Mouse (Mus musculus): ENCODE measurements around the gene Grip1. TPM values are rescaled to one million over a fixed set of nuclear protein-coding genes. Genes with fewer than 3 reads are reported as not detected.

Grip1 gene
- polyA plus RNA-seq, 1 experiment from 2014 or later: 7.9 TPM

- peaks cover 17% of the 10 kb centered on the region for H3K4me1 ChIP-seq (replicated peaks)
- peak; percentile 65 for DNase-seq (ENCODE audit: low spot score)
- H3K9me3 ChIP-seq: no peaks in the 10 kb centered on the region
- H3K36me3 ChIP-seq: no peaks in the 10 kb centered on the region
- no peaks in the 10 kb centered on the region for H3K27me3 ChIP-seq (ENCODE audit: insufficient read depth, poor library complexity, severe bottlenecking)
- 67% methylated on average over 29 of the region's 29 CpGs for WGBS
- no peak overlapping the region for H3K27ac ChIP-seq
- no peak overlapping the region for H3K4me3 ChIP-seq
These were observed 193.1 kb downstream of the Grip1 start for GRCm38 (mm10) chr10:119646500-119647439.

GRCm38 (mm10) chr10:119660677-119661353 lies 207.2 kb downstream of the Grip1 start:
- 68% methylated on average over 7 of the region's 7 CpGs for WGBS
- H3K36me3 ChIP-seq: 0 out of 2 replicates have a peak, but pooled peaks cover 3% of the 10 kb centered on the region
- H3K4me3 ChIP-seq: no peak overlapping the region
- no peak overlapping the region for H3K27ac ChIP-seq
- H3K9me3 ChIP-seq: peaks cover 11% of the 10 kb centered on the region
- peaks cover 12% of the 10 kb centered on the region for H3K4me1 ChIP-seq (replicated peaks)
- DNase-seq (ENCODE audit: low spot score): no peak
- H3K27me3 ChIP-seq (ENCODE audit: insufficient read depth, poor library complexity, severe bottlenecking): no peaks in the 10 kb centered on the region

DNA sequence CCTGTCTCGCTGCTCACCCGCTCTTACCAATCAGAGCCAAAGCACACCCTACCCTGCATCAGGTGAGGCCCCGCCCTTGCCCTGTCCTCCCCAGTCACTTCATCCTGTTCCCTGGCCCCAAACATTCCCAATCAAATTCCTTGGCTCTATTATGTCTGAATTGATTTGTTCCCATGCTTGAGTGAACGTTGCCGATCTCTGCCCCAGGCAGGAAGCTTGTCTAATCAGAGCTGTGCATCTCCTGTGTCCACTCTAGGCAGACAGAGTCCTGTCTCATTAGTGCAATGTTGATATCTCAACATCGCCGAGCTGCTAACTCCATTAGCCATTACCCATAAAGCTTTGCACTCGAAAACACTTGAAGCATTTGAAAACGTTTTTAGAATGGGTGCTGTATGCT lies 210.0 kb downstream of the Grip1 start:
- Histone ChIP-seq H3K9me3 (no peaks in the 10 kb centered on the region), H3K27me3 (ENCODE audit: insufficient read depth, poor library complexity, severe bottlenecking) (no peaks in the 10 kb centered on the region), H3K4me1 (replicated peaks) (peaks cover 16% of the 10 kb centered on the region), H3K36me3 (no peaks in the 10 kb centered on the region), H3K4me3 (no peak overlapping the region), H3K27ac (no peak overlapping the region)
- DNase-seq (ENCODE audit: low spot score): no peak
- WGBS: 79% methylated on average over 9 of the region's 9 CpGs

GRCm38 (mm10) chr10:119666386-119666785 lies 212.8 kb downstream of the Grip1 start:
- Histone ChIP-seq H3K9me3 (no peaks in the 10 kb centered on the region), H3K4me1 (replicated peaks) (peaks cover 21% of the 10 kb centered on the region), H3K27me3 (ENCODE audit: insufficient read depth, poor library complexity, severe bottlenecking) (no peaks in the 10 kb centered on the region), H3K36me3 (no peaks in the 10 kb centered on the region), H3K27ac (no peak overlapping the region), H3K4me3 (no peak overlapping the region)
- WGBS: 82% methylated on average over 11 of the region's 11 CpGs
- DNase-seq (ENCODE audit: low spot score): no peak

DNA sequence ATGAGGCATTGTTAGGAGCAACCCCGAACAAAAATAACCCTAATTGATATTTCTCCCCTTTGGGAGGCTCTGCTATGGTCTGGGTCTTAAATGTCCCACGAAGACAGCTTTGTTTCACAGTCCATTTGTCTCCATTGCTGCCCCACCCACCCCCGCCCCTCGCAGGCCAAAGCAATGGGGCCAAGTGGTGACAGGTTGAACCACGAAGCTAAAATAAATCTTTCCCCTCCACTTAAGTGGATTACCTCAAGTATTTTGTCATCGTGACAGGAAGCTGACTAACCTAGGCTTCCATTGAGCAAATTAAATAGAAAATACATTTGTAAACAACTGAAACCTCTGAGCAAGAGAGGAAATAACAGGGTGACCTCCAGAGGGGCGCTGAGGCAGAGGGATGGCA lies 216.8 kb downstream of the Grip1 start:
- Histone ChIP-seq H3K27ac (no peak overlapping the region), H3K9me3 (no peaks in the 10 kb centered on the region), H3K4me1 (replicated peaks) (peaks cover 26% of the 10 kb centered on the region), H3K27me3 (ENCODE audit: insufficient read depth, poor library complexity, severe bottlenecking) (no peaks in the 10 kb centered on the region), H3K36me3 (no peaks in the 10 kb centered on the region), H3K4me3 (no peak overlapping the region)
- DNase-seq (ENCODE audit: low spot score): no peak
- WGBS: 64% methylated on average over 7 of the region's 7 CpGs

GRCm38 (mm10) chr10:119684377-119684826 lies 230.8 kb downstream of the Grip1 start:
- Histone ChIP-seq H3K9me3 (no peaks in the 10 kb centered on the region), H3K27me3 (ENCODE audit: insufficient read depth, poor library complexity, severe bottlenecking) (no peaks in the 10 kb centered on the region), H3K4me1 (replicated peaks) (peaks cover 49% of the 10 kb centered on the region), H3K4me3 (no peak overlapping the region), H3K36me3 (no peaks in the 10 kb centered on the region), H3K27ac (peak overlapping the region; percentile 77)
- WGBS: 44% methylated on average over 3 of the region's 3 CpGs
- peak; percentile 21 for DNase-seq (ENCODE audit: low spot score)

DNA sequence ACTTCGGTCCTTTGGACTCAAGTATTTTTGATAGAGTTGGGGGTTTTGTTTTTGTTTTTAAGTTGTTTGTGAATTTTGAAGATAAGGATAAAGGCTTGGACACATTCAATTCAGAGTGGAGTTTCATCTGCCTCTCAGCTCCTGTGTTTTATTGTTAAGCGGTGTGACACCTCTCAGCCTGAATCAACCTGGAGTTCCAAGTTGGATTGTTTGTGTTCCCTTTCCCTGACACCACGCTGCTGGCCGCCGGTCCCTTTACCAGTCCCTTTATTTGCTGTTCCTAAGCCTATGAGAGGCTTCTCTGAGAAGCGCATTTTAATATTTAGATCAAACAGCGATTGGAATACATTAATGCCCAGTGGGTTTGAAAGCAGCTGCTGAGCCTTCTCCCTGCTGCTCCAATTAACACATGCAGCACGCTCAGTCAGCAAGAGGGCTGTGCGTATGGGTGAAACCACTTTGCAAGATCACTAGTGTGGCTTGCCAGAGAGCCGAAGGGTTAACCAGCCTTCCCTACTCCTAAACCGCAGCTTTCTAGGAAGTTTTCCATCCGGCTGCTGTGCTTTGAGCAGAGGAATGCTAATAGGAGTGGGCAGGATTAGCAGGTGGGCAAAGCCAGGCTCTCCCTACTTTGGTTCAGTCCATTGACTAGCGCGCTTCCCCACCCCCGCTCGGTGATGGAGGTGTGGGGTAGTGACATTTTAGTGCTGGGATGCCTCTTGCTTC lies 237.9 kb downstream of the Grip1 start:
- no peaks in the 10 kb centered on the region for H3K27me3 ChIP-seq (ENCODE audit: insufficient read depth, poor library complexity, severe bottlenecking)
- H3K36me3 ChIP-seq: no peaks in the 10 kb centered on the region
- peak; percentile 68 for DNase-seq (ENCODE audit: low spot score)
- H3K9me3 ChIP-seq: no peaks in the 10 kb centered on the region
- WGBS: 2% methylated on average over 16 of the region's 16 CpGs
- peak overlapping the region; percentile 89 for H3K27ac ChIP-seq
- peak overlapping the region; percentile 59 for H3K4me3 ChIP-seq
- peaks cover 59% of the 10 kb centered on the region for H3K4me1 ChIP-seq (replicated peaks)

GRCm38 (mm10) chr10:119692284-119692890 lies 238.8 kb downstream of the Grip1 start:
- Histone ChIP-seq H3K4me1 (replicated peaks) (peaks cover 50% of the 10 kb centered on the region), H3K36me3 (no peaks in the 10 kb centered on the region), H3K9me3 (no peaks in the 10 kb centered on the region), H3K4me3 (peak overlapping the region; percentile 59), H3K27me3 (ENCODE audit: insufficient read depth, poor library complexity, severe bottlenecking) (no peaks in the 10 kb centered on the region), H3K27ac (peak overlapping the region; percentile 89)
- DNase-seq (ENCODE audit: low spot score): peak; percentile 59
- 2% methylated on average over 26 of the region's 26 CpGs for WGBS

DNA sequence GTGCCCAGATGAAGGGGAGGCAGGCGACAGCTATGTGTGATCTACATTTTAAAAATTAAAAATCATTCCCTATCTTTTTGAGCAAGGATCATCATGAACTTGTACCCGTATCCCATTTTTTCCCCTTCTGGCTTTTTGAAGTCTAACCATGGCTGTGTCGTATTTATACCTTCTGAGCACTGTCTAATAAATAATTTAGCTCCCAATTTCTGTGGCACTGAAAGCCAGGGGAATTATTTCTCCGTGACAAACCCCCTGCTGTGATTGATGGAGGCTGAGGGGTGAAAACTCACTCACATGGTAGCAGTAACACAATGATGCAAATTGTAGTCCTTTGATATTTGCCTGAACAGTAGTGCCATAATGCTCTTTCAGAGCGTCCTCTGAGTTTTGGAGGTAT lies 239.8 kb downstream of the Grip1 start:
- Histone ChIP-seq H3K4me3 (peak overlapping the region; percentile 59), H3K36me3 (no peaks in the 10 kb centered on the region), H3K27me3 (ENCODE audit: insufficient read depth, poor library complexity, severe bottlenecking) (no peaks in the 10 kb centered on the region), H3K4me1 (replicated peaks) (peaks cover 40% of the 10 kb centered on the region), H3K9me3 (no peaks in the 10 kb centered on the region), H3K27ac (0 out of 2 replicates have a peak overlapping the region, but pooled peaks have one; percentile 89)
- no peak for DNase-seq (ENCODE audit: low spot score)
- 50% methylated on average over 5 of the region's 5 CpGs for WGBS

GRCm38 (mm10) chr10:119697257-119697798 lies 243.7 kb downstream of the Grip1 start:
- Histone ChIP-seq H3K36me3 (0 out of 2 replicates have a peak, but pooled peaks cover 4% of the 10 kb centered on the region), H3K27me3 (ENCODE audit: insufficient read depth, poor library complexity, severe bottlenecking) (no peaks in the 10 kb centered on the region), H3K4me1 (replicated peaks) (peaks cover 16% of the 10 kb centered on the region; the same call in 1 of the 2 replicates), H3K27ac (no peak overlapping the region), H3K4me3 (no peak overlapping the region), H3K9me3 (no peaks in the 10 kb centered on the region)
- DNase-seq (ENCODE audit: low spot score): no peak
- WGBS: 76% methylated on average over 9 of the region's 9 CpGs

DNA sequence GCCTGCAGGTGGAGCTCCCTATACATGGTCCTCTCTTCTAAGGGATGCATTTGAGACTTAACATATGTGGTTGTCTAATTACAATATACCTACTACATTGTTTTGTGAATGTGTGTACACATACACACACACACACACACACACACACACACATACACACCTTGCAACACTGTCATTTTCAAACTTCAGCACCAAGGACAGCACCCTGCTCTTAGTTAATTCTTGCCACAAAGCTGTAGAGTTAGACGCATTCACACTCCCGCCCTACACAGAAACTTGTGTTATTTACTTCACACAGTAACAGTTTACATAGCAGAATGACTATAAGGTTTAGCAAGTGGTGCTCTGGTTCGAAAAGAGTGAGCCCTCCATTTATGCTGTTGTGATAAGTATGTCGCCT lies 251.7 kb downstream of the Grip1 start:
- 68% methylated on average over 4 of the region's 4 CpGs for WGBS

DNA sequence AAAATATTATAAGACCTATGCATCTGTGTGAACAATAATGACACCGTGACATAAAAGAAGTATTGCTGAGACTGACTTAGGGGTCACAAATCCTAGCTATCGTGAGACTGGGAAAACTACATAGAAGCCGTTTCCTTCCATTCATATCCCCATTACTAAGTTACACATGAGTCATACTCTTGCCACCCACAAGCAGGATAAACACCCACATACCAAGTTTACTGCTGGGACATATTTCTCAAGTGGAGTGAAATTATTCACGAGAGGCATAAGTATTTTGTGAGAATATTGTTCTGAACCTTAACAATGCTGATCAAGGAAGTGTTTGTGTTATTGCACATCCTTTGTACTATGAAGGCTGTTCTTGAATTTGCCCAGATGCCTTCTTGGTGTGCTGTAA lies 252.7 kb downstream of the Grip1 start:
- Histone ChIP-seq H3K4me3 (no peak overlapping the region), H3K4me1 (replicated peaks) (no peaks in the 10 kb centered on the region), H3K27me3 (ENCODE audit: insufficient read depth, poor library complexity, severe bottlenecking) (no peaks in the 10 kb centered on the region), H3K36me3 (0 out of 2 replicates have a peak, but pooled peaks cover 4% of the 10 kb centered on the region), H3K9me3 (no peaks in the 10 kb centered on the region), H3K27ac (no peak overlapping the region)
- WGBS: 92% methylated on average over 4 of the region's 4 CpGs
- DNase-seq (ENCODE audit: low spot score): no peak

More for the DNA sequence above, 251.7 kb downstream of the Grip1 start:
- Histone ChIP-seq H3K36me3 (0 out of 2 replicates have a peak, but pooled peaks cover 4% of the 10 kb centered on the region), H3K27ac (no peak overlapping the region), H3K4me3 (no peak overlapping the region), H3K4me1 (replicated peaks) (no peaks in the 10 kb centered on the region), H3K27me3 (ENCODE audit: insufficient read depth, poor library complexity, severe bottlenecking) (no peaks in the 10 kb centered on the region), H3K9me3 (no peaks in the 10 kb centered on the region)
- DNase-seq (ENCODE audit: low spot score): peak; percentile 38

Data from hindbrain, embryonic 10.5 days (tissue).